Mouse (Mus musculus) embryonic facial prominence, embryonic 13.5 days (tissue): ENCODE data around the gene Ankrd66. TPM values are rescaled to one million over a fixed set of nuclear protein-coding genes. Genes with fewer than 3 reads are reported as not detected.
"Not testable (repeated sequence)": the region's sequence is repeated elsewhere in the genome, so short reads cannot be mapped to it uniquely, and the experiment has no call there.

Experiments used
- ATAC-seq: fragments of 200-750 bp; cut with Nextera tagmentation; 2 replicates; pipeline ENCODE4 v1.8.0; 2017; ENCODE audit warnings: low read depth; ENCODE audit not compliant: insufficient number of reproducible peaks, insufficient read depth, low FRiP score, low TSS enrichment
- H3K27ac ChIP-seq: fragments of 300-500 bp; sonication (generic); 2 replicates; pipeline ENCODE4 v1.5.1; 2015; ENCODE audit warnings: moderate library complexity, mild to moderate bottlenecking, inconsistent platforms
- H3K27me3 ChIP-seq: fragments of 300-500 bp; sonication (generic); 2 replicates; pipeline ENCODE4 v1.6.1; 2015; ENCODE audit warnings: mild to moderate bottlenecking, inconsistent platforms
- H3K36me3 ChIP-seq: fragments of 300-500 bp; sonication (generic); 2 replicates; pipeline ENCODE4 v1.6.1; 2015; ENCODE audit warnings: mild to moderate bottlenecking, inconsistent platforms
- H3K4me1 ChIP-seq: fragments of 300-500 bp; sonication (generic); 2 replicates; pipeline ENCODE4 v1.6.1; 2015; ENCODE audit warnings: inconsistent platforms
- H3K4me2 ChIP-seq: fragments of 300-500 bp; sonication (generic); 2 replicates; pipeline ENCODE4 v1.6.1; 2015; ENCODE audit warnings: moderate library complexity, mild to moderate bottlenecking, inconsistent platforms
- H3K4me3 ChIP-seq: fragments of 300-500 bp; sonication (generic); 2 replicates; pipeline ENCODE4 v1.5.1; 2015; ENCODE audit warnings: mild to moderate bottlenecking, inconsistent platforms
- H3K9ac ChIP-seq: fragments of 300-500 bp; sonication (generic); 2 replicates; pipeline ENCODE4 v1.6.1; 2015; ENCODE audit warnings: mild to moderate bottlenecking, inconsistent platforms
- H3K9me3 ChIP-seq: fragments of 300-500 bp; sonication (generic); 2 replicates; pipeline ENCODE4 v1.6.1; 2016; ENCODE audit warnings: inconsistent platforms
- WGBS: fragments of 180-500 bp; shearing (Covaris S2); methylation state at CpG from one replicate; pipeline ENCODE4 v1.1.7; 2015; ENCODE audit warnings: mixed read lengths; 5-methylcytosine and 5-hydroxymethylcytosine counted together
- polyA plus RNA-seq: library from polyadenylated mRNA; unstranded; fragments of >200 nt; fragmentation: Nextera tagmentation; extraction: Ambion mirVana; gene quantifications from 2 replicates; pipeline ENCODE4 v1.2.1, GENCODE M21; 2015

Ankrd66 gene
- polyA plus RNA-seq, 1 experiment from 2014 or later = not detected

GRCm38 (mm10) chr17:43495502-43495901 is 47.9 kb downstream of the Ankrd66 start:
- Histone ChIP-seq H3K9me3 (no peaks in the 10 kb centered on the region), H3K4me3 (no peak overlapping the region), H3K4me2 (no peak overlapping the region), H3K27ac (no peak overlapping the region), H3K4me1 (no peaks in the 10 kb centered on the region), H3K36me3 (no peaks in the 10 kb centered on the region), H3K9ac (no peak overlapping the region), H3K27me3 (no peaks in the 10 kb centered on the region)
- WGBS = 84% methylated on average over 5 of the region's 5 CpGs
- ATAC-seq = no peak

GRCm38 (mm10) chr17:43490371-43490770 is 53.1 kb downstream of the Ankrd66 start:
- ATAC-seq, H3K9me3 ChIP-seq, H3K27ac ChIP-seq, H3K9ac ChIP-seq, H3K36me3 ChIP-seq, H3K4me1 ChIP-seq, H3K4me3 ChIP-seq, H3K4me2 ChIP-seq, H3K27me3 ChIP-seq: not testable (repeated sequence)
- WGBS = 93% methylated on average over 10 of the region's 10 CpGs

GRCm38 (mm10) chr17:43488439-43489151 is 54.8 kb downstream of the Ankrd66 start:
- H3K9me3 ChIP-seq = no peaks in the 10 kb centered on the region
- H3K4me3 ChIP-seq = no peak overlapping the region
- no peaks in the 10 kb centered on the region for H3K27me3 ChIP-seq
- no peak overlapping the region for H3K27ac ChIP-seq
- H3K4me1 ChIP-seq = no peaks in the 10 kb centered on the region
- no peak overlapping the region for H3K9ac ChIP-seq
- no peak overlapping the region for H3K4me2 ChIP-seq
- ATAC-seq = no peak
- 85% methylated on average over 2 of the region's 2 CpGs for WGBS
- H3K36me3 ChIP-seq = no peaks in the 10 kb centered on the region

GRCm38 (mm10) chr17:43485982-43486381 is 57.5 kb downstream of the Ankrd66 start:
- WGBS = 84% methylated on average over 3 of the region's 3 CpGs

More at GRCm38 (mm10) chr17:43485982-43486381, 57.5 kb downstream of the Ankrd66 start:
- no peaks in the 10 kb centered on the region for H3K9me3 ChIP-seq
- H3K4me2 ChIP-seq = no peak overlapping the region
- ATAC-seq = no peak
- no peaks in the 10 kb centered on the region for H3K4me1 ChIP-seq
- H3K9ac ChIP-seq = no peak overlapping the region
- no peaks in the 10 kb centered on the region for H3K27me3 ChIP-seq
- no peak overlapping the region for H3K4me3 ChIP-seq
- H3K27ac ChIP-seq = no peak overlapping the region
- H3K36me3 ChIP-seq = no peaks in the 10 kb centered on the region

Other genes starting within 250 kb of the Ankrd66 start
- 8.7 and 9.2 TPM in 2 replicates for gene Adgrf5, start 183.2 kb downstream of the Ankrd66 start, polyA plus RNA-seq
- 0.18 and 1.6 TPM in 2 replicates for gene Mep1a, start 40.8 kb downstream of the Ankrd66 start, polyA plus RNA-seq
- 8.4 and 11.1 TPM in 2 replicates for gene Pla2g7, start 24.5 kb upstream of the Ankrd66 start, polyA plus RNA-seq
- 0.29 and 0.42 TPM in 2 replicates for gene Tdrd6, start 86.7 kb upstream of the Ankrd66 start, polyA plus RNA-seq
- 46.3 and 48.2 TPM in 2 replicates for gene Slc25a27, start 123.6 kb upstream of the Ankrd66 start, polyA plus RNA-seq
- 27.3 and 29.2 TPM in 2 replicates for gene Cyp39a1, start 123.8 kb upstream of the Ankrd66 start, polyA plus RNA-seq